Mouse (Mus musculus) stomach, embryonic 16.5 days (tissue): Measurements from ENCODE around the gene Mmel1. TPM values are rescaled to one million over a fixed set of nuclear protein-coding genes. Genes with fewer than 3 reads are reported as not detected.
A peak's percentile ranks its signal among the peaks of the same experiment; 100 is the strongest.

ENCODE experiments used
- ATAC-seq: fragments of 200-750 bp; cut with Nextera tagmentation; 2 replicates; pipeline ENCODE4 v1.8.0; 2017; ENCODE audit warnings: moderate number of reproducible peaks, moderate TSS enrichment; ENCODE audit not compliant: insufficient read depth, low FRiP score
- H3K27ac ChIP-seq: fragments of 300-500 bp; sonication (generic); 2 replicates; pipeline ENCODE4 v1.5.1; 2014; ENCODE audit warnings: low read length
- H3K27me3 ChIP-seq: fragments of 300-500 bp; sonication (generic); 2 replicates; pipeline ENCODE4 v1.6.1; 2014; ENCODE audit warnings: low read length, control low read depth, mixed read lengths; ENCODE audit not compliant: control insufficient read depth, insufficient read depth
- H3K36me3 ChIP-seq: fragments of 300-500 bp; sonication (generic); 2 replicates; pipeline ENCODE4 v1.6.1; 2014; ENCODE audit warnings: low read length; ENCODE audit not compliant: control insufficient read depth, insufficient read depth
- H3K4me1 ChIP-seq: fragments of 300-500 bp; sonication (generic); 2 replicates; pipeline ENCODE4 v1.6.1; 2014; ENCODE audit warnings: low read length, control low read depth, mixed read lengths; ENCODE audit not compliant: control insufficient read depth, insufficient read depth
- H3K4me2 ChIP-seq: fragments of 300-500 bp; sonication (generic); 2 replicates; pipeline ENCODE4 v1.6.1; 2014; ENCODE audit warnings: low read depth, low read length, mixed read lengths
- H3K4me3 ChIP-seq: fragments of 300-500 bp; sonication (generic); replicated peaks from 2 replicates; pipeline ENCODE4 v1.5.1; 2014; ENCODE audit warnings: mild to moderate bottlenecking, low read length
- H3K9ac ChIP-seq: fragments of 300-500 bp; sonication (generic); 2 replicates; pipeline ENCODE4 v1.6.1; 2014; ENCODE audit warnings: low read length
- H3K9me3 ChIP-seq: fragments of 300-500 bp; sonication (generic); replicated peaks from 2 replicates; pipeline ENCODE4 v1.6.1; 2016; ENCODE audit warnings: low read length, control low read depth; ENCODE audit not compliant: control insufficient read depth
- WGBS: fragments of 180-500 bp; shearing (Covaris S2); extraction: QIAGEN DNeasy Blood & Tissue Kit; methylation state at CpG from one replicate; pipeline ENCODE4 v1.1.7; 2014; 5-methylcytosine and 5-hydroxymethylcytosine counted together
- polyA plus RNA-seq: library from polyadenylated mRNA; unstranded; fragments of >200 nt; fragmentation: Nextera tagmentation; extraction: Ambion mirVana; gene quantifications from 2 replicates; pipeline ENCODE4 v1.2.1, GENCODE M21; 2015

The Mmel1 gene
- polyA plus RNA-seq, 1 experiment from 2014 or later, result 0.30 TPM

- no peak overlapping the region for H3K9ac ChIP-seq
- no peaks in the 10 kb centered on the region for H3K9me3 ChIP-seq
- H3K27ac ChIP-seq, result no peak overlapping the region
- H3K36me3 ChIP-seq, result no peaks in the 10 kb centered on the region
- no peak overlapping the region for H3K4me3 ChIP-seq
- H3K27me3 ChIP-seq, result no peaks in the 10 kb centered on the region; the same call in 1 of the 2 replicates
- H3K4me1 ChIP-seq, result no peaks in the 10 kb centered on the region
- no peak overlapping the region for H3K4me2 ChIP-seq
- no peak for ATAC-seq
- 81% methylated on average over 4 of the region's 4 CpGs for WGBS
These were observed 1.3 kb downstream of the Mmel1 start for GRCm38 (mm10) chr4:154870721-154871120.

GRCm38 (mm10) chr4:154871757-154872251, 2.4 kb downstream of the Mmel1 start:
- Histone ChIP-seq H3K27me3 (no peaks in the 10 kb centered on the region; the same call in 1 of the 2 replicates), H3K4me3 (no peak overlapping the region), H3K36me3 (no peaks in the 10 kb centered on the region), H3K27ac (no peak overlapping the region), H3K9ac (no peak overlapping the region), H3K4me2 (no peak overlapping the region), H3K4me1 (no peaks in the 10 kb centered on the region), H3K9me3 (no peaks in the 10 kb centered on the region)
- peak; percentile 68; the same call in 1 of the 2 replicates for ATAC-seq
- 3% methylated on average over 13 of the region's 13 CpGs for WGBS

- Histone ChIP-seq H3K36me3 (no peaks in the 10 kb centered on the region), H3K4me1 (peaks cover 1% of the 10 kb centered on the region), H3K27ac (no peak overlapping the region), H3K9me3 (no peaks in the 10 kb centered on the region), H3K4me3 (no peak overlapping the region), H3K9ac (no peak overlapping the region), H3K27me3 (no peaks in the 10 kb centered on the region; the same call in 1 of the 2 replicates), H3K4me2 (no peak overlapping the region)
- ATAC-seq, result no peak
- 59% methylated on average over 6 of the region's 6 CpGs for WGBS
These were observed 3.8 kb downstream of the Mmel1 start for GRCm38 (mm10) chr4:154873186-154873585.

- H3K4me2 ChIP-seq, result peak overlapping the region; percentile 59
- H3K27ac ChIP-seq, result peak overlapping the region; percentile 82
- no peaks in the 10 kb centered on the region for H3K36me3 ChIP-seq
- H3K4me1 ChIP-seq, result peaks cover 5% of the 10 kb centered on the region
- 8% methylated on average over 18 of the region's 18 CpGs for WGBS
- H3K27me3 ChIP-seq, result no peaks in the 10 kb centered on the region; the same call in 1 of the 2 replicates
- peak overlapping the region; percentile 71 for H3K9ac ChIP-seq
- ATAC-seq, result peak; percentile 97
- peak overlapping the region; percentile 36 for H3K4me3 ChIP-seq
- H3K9me3 ChIP-seq, result no peaks in the 10 kb centered on the region
These were observed 8.6 kb downstream of the Mmel1 start for GRCm38 (mm10) chr4:154877864-154878548.

- 66% methylated on average over 6 of the region's 6 CpGs for WGBS
- no peaks in the 10 kb centered on the region for H3K36me3 ChIP-seq
- H3K4me1 ChIP-seq, result peaks cover 5% of the 10 kb centered on the region
- no peak overlapping the region for H3K4me3 ChIP-seq
- H3K4me2 ChIP-seq, result no peak overlapping the region
- 0 out of 2 replicates have a peak overlapping the region, but pooled peaks have one; percentile 7 for H3K9ac ChIP-seq
- no peaks in the 10 kb centered on the region for H3K9me3 ChIP-seq
- ATAC-seq, result no peak
- H3K27me3 ChIP-seq, result no peaks in the 10 kb centered on the region
- H3K27ac ChIP-seq, result no peak overlapping the region
These were observed 11.3 kb downstream of the Mmel1 start for GRCm38 (mm10) chr4:154880730-154881129.

- Histone ChIP-seq H3K36me3 (no peaks in the 10 kb centered on the region), H3K9ac (peak overlapping the region; percentile 11; the same call in 1 of the 2 replicates), H3K27me3 (no peaks in the 10 kb centered on the region), H3K4me2 (no peak overlapping the region), H3K27ac (no peak overlapping the region), H3K9me3 (no peaks in the 10 kb centered on the region), H3K4me1 (peaks cover 5% of the 10 kb centered on the region), H3K4me3 (no peak overlapping the region)
- WGBS, result 23% methylated on average over 14 of the region's 14 CpGs
- no peak for ATAC-seq
These were observed 12.8 kb downstream of the Mmel1 start for GRCm38 (mm10) chr4:154882014-154882659.

GRCm38 (mm10) chr4:154885416-154885815, 16.0 kb downstream of the Mmel1 start:
- ATAC-seq, result no peak
- H3K4me2 ChIP-seq, result no peak overlapping the region
- no peak overlapping the region for H3K9ac ChIP-seq
- no peak overlapping the region for H3K4me3 ChIP-seq
- no peaks in the 10 kb centered on the region for H3K36me3 ChIP-seq
- H3K27me3 ChIP-seq, result no peaks in the 10 kb centered on the region
- H3K9me3 ChIP-seq, result no peaks in the 10 kb centered on the region
- no peak overlapping the region for H3K27ac ChIP-seq
- 79% methylated on average over 11 of the region's 11 CpGs for WGBS
- no peaks in the 10 kb centered on the region for H3K4me1 ChIP-seq

- Histone ChIP-seq H3K9me3 (no peaks in the 10 kb centered on the region), H3K4me2 (no peak overlapping the region), H3K4me1 (no peaks in the 10 kb centered on the region), H3K27ac (no peak overlapping the region), H3K9ac (no peak overlapping the region), H3K4me3 (no peak overlapping the region), H3K36me3 (no peaks in the 10 kb centered on the region), H3K27me3 (no peaks in the 10 kb centered on the region)
- whole genome bisulfite sequencing, result 60% methylated on average over 13 of the region's 13 CpGs
- 0 out of 2 replicates have a peak, but pooled peaks have one; percentile 3 for ATAC-seq
These were observed 17.6 kb downstream of the Mmel1 start for GRCm38 (mm10) chr4:154886876-154887592.
